Mouse (Mus musculus): ENCODE measurements at regions not wholly inside any gene's neighbourhood (a gene's known extent, or its start where the extent isn't known, plus 50 kb on each side); places are given as distances from the start of the nearest gene placed in this dataset.

DNA sequence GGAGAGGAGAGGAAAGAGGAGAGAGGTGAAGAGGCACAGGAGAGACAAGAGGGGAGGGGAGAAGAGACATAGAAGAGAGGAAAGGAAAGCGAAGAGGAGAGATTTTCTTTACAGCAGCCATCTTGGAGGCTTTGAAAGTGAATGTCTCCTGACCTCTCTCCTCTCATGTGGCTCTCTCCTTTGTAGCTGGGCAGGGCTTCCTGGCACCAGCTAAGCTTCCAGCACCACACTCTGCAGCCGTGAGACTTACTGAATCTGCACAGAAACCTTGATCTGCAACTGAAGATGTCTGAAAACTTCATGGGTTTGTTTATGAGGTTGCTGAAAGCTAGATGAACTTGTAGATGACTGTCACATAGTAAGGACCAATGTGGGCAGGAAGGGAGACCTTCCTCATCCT is 471.6 kb upstream of the 3110018I06Rik start:
- DNase-seq (ENCODE audit: low spot score in 2 of 2), result no peak

DNA sequence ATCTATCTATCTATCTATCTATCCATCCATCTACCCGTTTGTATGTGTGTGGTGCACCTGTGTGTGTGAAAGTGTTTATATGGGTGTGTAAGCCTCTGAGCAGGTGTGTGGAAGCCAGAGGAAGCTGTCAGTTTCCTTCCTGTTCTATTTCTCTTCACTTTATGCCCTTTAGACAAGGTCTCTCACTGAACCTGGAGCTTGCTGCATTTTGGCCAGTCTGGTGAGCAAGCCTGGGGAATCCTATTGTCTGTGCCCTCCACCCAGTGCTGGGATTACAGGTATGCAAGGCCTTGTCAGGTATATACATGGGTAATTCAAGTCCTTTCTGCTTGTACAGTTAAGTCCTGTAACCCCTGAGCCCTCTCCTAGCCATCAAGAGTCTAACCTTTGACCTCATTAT is 466.6 kb upstream of the 3110018I06Rik start:
- DNase-seq (ENCODE audit: low spot score in 2 of 2), result no peak

DNA sequence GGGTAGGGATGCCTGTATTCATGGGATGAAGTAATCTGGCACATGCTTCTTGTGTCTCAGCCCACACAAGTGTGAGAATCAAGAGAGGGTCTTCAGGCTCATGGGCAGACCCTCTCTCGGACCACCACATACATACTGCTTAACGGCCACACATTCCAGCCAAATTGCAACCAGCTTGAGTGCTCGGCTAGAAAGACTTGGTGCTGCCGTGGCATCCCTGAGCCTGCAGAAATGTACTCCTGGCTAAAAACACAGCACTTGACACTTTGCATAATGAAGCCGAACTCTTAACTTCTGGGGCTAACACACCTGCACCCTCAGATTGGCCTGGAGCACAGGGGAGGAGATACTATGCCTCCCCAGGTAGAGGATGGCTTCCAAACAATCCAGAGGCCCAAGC is 461.6 kb upstream of the 3110018I06Rik start:
- no peak for DNase-seq (ENCODE audit: low spot score in 2 of 2)

DNA sequence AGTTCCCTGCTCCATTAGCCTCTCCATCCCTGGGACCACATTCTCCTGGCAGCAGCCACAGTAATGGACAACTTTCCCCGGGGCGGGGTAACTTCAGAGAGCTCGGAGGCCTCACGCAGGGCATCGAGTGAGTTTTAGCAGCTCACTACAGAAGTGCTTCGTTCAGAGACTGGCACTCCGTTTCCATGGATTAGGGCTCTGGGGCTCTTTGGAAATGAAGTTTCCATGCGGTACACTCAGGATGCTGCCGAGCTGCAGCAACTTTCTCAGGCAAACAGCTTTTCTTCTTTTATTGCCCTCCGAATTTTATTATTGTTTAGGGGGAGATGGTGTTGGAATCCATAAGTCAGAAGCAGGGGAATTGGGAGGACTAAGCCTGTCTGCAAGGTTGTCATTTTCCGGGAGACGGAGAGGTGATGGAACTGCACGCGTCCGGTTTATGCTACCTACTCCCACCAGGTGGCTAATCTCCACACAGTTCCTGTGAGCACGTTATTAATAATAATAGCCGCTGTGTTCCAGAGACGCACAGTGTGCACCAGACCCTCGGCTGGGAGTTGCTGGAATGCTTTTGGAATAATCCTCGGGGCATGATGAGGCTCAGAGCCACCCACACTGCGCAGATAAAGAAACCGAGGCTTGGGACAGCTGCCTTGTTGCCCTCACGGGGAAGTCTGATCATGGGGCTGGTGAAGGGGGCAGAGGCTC is 460.4 kb upstream of the 3110018I06Rik start:
- no peak for DNase-seq (ENCODE audit: low spot score in 2 of 2)

DNA sequence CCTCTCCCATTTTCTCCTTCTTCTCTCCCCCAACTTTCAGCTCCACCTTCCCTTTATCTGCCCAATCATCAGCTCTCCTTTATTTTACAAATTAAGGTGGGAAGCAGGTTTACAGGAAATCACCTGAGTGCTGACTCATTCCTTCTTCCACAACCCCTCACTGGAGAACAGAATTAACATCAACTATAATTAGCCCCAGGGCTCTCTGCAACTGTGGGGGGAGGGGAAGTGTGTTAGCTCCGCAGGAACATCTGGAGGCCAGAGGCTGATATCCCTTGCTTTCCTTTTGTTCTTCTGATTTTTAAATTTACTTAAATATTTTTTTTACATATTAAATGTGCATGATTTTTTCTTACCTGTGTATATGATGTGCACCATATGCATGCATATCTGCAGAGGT is 459.4 kb upstream of the 3110018I06Rik start:
- no peak for DNase-seq (ENCODE audit: low spot score in 2 of 2)

DNA sequence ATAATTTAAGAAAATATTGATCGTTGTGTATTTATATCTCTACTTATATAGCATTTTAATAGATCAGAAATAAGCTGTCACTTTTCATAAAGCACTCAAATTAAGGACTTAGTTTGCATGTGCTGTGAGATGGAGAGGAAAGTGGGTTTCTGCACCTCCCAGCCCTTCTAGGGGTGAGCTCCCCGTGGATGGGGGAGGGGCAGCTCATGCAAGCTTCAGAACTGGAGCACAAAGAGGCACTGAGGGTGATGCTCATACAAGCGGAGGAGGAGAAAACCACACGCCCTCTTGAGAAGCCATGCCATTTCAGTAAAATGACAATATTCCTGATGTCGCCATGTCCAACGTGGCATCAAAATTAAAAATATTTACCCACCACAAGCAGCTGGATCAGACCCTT is 452.1 kb upstream of the 3110018I06Rik start:
- DNase-seq (ENCODE audit: low spot score in 2 of 2), result no peak

DNA sequence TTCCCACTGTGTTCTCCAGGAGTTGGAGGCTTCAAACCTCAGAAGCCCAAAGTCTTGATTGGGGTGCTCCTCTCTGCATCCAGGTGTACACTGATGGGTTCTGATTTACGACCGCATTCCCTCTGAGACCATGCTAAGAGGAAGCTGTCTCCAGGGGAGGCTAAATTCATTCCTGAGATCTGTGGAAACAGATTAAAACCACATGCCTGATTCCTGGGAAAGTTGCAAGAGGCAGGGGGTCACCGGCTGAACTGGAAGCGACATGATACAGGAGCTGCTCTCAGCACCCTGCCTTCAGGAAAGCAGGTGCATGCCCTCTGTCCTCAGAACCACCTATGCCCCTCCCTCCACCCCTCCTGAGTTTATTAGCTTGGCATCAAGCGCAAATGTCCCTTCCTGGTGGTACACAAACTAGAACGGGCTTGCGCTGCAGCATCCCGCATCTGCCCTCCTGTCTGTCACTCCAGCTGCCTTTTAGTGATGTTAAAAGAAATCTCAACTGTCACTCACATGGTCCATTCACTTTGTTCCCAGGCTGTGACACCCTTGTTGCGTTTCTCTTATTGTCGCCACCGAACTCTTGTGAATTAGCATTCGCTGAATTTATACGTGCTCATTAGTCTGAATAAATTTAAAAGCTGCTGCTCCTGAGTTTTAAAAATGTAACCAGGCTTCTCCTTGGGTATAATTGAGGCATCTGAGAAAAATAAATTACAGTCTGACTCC is 446.3 kb upstream of the 3110018I06Rik start:
- no peak for DNase-seq (ENCODE audit: low spot score in 2 of 2)

DNA sequence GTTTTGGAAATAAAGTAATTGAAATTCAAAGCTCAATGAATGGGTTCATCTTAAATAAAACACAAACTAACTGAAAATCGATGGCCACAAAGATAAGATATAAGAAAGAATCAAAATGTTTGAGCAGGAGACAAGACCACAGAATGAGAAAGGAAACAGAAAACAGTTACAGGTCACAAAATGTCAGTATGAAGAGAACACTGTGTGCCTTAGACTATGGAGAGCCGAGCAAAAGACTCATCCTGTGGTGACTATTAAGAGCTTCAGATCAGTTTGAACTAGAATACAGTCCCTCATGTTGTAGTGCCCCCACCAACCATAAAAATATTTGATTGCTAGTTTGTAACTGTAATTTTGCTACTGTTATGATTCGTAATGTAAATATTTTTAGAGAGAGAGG is 441.9 kb upstream of the 3110018I06Rik start:
- no peak for DNase-seq (ENCODE audit: low spot score in 2 of 2)

DNA sequence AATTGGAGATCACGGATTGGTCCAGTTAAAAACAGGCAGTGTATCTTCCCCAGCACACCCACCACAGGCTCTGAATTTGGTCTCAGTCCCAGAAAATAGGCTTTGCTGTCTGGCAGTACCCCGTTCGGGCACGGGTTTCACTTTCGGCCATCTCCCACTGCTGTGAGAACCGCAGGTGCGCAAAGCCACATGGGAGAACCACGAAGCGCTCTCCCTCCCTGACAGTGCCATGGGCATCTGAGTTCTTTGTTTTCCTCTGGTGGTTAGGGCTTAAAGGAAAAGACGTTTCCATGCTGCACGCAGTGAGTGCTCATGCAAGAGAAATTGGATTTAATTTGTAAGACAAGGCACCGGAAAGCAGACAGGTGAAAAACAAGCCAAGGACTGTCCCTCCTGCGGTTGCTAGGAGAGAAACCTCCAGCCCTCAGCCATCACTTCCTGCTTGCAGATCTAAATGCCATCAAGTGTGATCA is 441.3 kb upstream of the 3110018I06Rik start:
- no peak for DNase-seq (ENCODE audit: low spot score in 2 of 2)

DNA sequence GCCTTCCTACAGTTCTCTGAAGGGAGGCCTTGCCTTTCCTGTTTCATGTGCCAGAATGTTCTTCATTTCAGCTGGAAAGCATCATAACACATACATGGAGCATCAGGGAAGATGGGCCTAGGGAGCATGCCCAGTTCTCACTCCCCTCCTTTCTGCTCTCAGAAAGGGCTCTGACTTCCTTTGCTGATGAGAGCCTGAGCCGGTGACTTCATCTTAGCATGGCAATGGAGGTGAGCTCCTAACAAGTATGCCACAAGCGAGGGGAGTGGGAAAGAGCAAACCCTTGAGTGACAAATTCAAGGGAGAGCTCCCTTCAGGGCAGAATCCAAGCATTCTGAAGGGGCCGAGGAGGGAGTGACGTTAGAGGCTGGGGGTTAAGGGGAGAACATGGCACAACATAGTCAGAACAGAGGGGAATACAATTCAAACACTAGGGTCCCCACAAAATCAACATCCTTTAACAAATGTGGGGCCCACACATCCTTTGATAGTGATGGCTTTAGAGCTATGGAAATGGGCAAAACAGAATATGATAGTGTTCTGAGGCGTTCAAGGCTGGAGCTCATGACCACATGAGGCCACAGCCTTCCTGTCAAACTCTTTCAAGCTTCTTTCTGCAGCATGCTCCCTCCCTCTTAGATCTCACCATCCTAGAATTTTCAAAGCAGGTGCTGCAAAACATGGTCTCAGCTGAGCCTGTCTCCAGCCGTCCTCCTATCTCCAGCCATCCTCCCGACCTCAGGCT is 437.4 kb upstream of the 3110018I06Rik start:
- no peak for DNase-seq (ENCODE audit: low spot score in 2 of 2)

DNA sequence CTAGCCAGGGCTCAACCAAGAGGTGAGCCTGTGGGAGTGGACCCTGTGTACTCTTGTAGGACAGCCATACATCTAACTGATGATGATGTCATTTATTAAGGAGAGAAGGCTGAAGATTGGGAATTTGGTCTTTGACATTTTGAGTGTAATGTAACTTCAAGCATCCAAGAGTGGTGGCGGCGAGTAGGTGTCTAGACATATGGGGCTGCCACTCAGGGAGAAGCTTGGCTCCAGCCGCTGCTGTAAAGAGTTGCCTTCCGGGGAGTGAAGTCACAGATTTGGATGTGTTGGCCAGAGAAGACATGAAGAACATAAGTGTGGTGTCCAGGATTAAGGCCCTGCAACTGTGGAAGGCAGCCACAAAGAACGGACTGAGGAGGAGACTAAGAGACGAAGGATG is 436.3 kb upstream of the 3110018I06Rik start:
- no peak for DNase-seq (ENCODE audit: low spot score in 2 of 2)

DNA sequence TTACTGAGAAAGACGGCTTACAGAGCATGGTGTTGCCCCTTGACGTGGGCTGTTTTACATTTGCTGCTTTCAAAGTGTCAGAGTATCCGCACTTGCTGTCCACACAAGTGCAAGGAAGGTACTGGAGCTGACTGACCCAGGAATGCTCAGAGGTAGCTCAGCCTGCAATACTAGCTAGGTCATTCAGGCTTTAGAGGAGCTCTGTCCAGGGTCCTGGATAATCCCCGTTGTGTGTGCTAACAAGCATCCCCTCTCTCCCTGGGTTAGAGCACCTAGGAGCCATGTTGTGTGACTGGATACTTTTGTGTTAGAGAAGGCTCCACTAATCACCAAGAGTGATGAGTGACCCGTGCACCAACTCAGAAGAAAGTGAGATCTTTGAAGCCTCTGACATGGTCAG is 431.9 kb upstream of the 3110018I06Rik start:
- no peak for DNase-seq (ENCODE audit: low spot score in 2 of 2)

DNA sequence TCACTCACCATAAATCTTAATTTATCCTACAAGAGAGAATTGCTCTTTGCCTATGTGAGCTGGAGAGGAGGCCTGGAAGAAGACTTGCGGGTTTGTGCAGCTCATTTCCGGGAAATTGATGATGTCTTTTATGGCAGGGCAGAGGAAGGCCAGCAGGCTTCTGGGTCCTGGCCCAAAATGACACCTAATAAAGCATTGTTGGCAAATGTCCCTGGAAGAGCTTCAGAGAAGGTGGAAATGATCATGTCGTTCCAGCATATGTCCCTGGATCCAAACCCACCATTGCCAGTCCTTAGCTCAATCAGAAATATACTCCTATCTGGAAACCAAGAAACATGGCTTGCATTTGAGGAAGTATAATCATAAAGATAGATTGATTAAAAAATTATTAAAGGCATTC is 427.9 kb upstream of the 3110018I06Rik start:
- no peak for DNase-seq (ENCODE audit: low spot score in 2 of 2)

DNA sequence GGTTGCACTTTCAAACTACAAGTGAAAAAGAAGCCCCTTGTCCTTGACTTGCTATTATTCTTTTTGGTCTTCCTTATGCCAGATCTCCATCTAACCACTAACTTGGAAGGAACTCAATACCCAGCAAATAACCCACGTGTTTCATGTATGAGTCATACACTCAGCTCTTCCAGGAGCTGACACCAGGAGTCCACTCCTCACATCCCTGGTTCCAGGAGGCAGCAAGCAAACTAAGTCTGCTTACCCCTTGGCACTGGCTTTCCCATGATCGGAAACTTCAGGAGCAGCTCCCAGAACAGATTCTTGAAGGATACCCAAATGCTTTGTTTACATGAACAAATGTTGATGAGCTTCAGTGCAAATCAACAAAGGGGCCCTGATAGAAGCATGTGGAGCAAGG is 421.1 kb upstream of the 3110018I06Rik start:
- DNase-seq (ENCODE audit: low spot score in 2 of 2), result no peak

DNA sequence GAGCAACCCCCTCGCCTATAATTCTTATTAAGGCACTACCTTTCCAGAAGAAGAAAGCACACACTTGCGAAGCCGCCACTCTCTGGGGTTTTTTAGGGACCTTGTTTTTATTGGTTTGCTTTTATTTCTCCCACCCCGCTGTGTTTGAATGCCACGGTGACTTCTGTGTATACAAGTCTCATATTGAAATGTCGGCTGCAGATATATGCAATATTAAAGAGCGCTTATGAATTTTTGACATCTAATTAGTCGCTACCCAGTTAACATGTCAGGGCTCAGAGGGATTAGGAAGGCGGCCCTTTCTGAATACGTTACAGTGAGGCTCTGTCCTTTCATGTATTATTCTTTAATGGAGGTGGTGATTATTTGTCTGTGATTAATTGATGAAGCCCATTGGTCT is 405.9 kb upstream of the 3110018I06Rik start:
- no peak for DNase-seq (ENCODE audit: low spot score in 2 of 2)

DNA sequence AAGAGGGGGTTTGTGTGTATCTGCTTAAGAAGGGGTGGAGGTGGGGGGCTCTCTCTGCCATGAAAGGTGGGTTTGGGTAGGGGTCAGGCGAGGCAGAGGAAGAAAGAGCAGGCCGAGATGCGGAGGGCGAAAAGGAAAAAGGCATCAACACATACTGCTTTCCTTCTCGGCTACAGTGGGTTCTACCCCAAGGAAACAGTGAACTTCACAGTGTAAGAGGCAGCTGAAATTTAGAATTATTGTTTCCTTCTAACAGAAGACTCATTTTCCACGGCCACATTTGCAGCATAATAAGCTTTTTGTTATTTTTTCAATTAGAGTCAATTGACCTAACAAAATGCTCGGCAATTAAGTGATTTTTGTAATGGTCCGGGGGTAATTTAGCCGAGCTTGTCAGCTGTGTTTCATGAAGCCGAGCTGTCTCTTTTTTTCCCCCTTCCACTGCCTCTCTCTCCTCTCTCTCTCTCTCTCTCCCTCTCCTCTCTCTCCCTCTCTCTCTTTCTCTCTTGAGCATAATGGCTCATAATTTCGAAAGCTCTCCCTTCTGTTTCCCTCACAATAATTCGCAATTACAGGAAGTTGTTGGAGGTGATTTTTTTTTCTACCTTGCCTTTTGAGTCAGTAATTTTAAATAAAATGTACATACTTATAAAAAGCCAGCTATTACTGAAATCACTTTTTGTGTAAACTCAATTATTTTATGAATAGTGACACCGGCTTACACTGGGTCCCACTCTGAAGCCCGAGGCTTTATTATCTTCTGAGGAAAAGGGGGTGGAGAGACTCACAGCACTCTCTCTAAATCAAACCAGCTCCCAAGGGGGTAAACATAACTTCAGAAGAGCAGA is 403.1 kb upstream of the 3110018I06Rik start:
- no peak for DNase-seq (ENCODE audit: low spot score in 2 of 2)

DNA sequence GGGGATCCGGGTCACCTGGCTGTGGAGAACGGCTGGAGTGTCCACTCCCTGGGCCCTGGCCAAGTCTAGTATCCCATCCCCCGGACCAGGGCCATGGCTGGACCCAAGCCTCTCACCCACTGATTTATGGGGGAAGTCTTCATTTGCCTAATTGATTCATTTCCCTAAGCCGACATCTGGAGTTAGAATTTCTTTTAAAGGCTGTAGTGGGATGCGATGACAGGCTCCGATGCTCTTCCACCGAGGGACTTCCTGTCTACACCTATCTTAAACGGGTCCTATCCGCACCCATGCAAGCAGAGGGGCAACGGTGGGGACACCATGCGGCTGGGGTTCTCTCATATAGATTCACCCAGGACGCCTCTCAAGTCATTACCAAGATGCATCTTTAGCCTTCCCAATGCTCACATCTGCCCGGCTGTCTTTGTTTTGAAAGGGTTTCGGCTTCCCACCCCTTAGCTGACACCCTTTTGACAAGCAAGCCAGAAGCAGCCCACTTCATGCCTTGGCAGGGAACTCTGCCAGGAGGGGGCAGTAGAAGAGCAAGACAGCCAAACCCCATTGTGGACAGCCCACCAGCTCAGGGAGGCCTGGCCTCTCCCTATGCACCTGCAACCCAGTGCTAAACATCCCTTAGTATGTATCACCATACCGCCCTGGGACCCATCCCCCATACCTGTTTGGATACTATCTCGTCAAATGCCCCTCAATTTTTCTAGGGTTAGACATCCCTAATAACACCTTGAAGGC is 402.4 kb upstream of the 3110018I06Rik start:
- DNase-seq (ENCODE audit: low spot score in 2 of 2), result no peak

DNA sequence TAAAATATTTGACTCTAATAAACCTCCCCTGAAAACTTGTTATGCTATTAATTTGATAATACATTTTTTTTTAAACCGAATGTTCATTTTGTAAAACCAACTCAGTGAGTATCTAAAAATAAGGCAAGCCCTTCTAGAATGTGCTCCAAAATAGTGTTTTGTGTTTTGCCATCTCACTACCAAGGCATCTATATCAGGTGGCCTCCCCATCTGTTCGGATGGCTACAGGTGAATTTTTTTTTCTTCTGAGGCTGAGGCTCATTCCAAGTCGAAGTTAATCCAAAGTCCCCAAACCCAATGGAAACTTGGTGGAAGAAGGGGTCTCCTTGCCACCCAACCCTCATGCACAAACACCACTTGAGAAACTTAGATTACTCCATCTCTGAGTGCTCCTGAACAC is 396.3 kb upstream of the 3110018I06Rik start:
- DNase-seq (ENCODE audit: low spot score in 2 of 2), result no peak

DNA sequence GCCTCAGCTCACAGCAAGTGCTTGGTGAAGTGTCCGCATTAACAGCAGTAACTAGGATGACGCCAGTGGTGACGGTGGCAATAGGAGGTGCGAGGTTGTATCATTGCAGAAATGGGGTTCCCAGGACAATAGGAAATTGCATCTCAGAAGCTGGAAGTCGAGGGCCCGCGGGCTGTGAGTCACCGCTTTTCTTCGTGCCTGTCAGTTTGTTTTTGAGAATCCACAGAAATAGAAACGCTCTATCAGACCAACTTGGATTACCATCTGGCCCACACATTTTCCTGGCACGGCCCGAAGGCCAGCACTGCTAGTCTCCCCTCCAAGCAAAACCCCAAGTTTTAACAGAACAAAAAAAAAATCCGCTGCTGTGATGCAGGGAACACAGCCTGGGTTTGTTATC is 395.1 kb upstream of the 3110018I06Rik start:
- DNase-seq (ENCODE audit: low spot score in 2 of 2), result no peak

DNA sequence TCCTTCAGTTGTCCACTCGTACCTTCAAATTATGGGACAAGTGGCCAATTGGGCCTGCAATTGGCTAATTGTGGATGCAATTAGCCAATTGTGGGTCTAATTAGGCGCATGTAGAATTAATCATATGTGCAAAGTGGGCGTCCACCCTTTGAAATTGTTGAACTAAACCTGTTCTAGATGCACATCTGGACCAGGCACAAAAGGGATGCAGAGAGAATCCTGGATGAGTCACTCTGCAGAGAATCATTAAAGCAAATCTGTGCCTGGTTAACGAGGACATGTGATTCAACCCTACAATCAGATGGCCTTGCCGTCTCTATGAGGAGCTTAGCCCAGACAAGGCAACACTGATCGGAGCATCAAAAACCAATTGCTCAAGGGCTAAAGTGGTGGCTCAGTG is 393.0 kb upstream of the 3110018I06Rik start:
- DNase-seq (ENCODE audit: low spot score in 2 of 2), result no peak

DNA sequence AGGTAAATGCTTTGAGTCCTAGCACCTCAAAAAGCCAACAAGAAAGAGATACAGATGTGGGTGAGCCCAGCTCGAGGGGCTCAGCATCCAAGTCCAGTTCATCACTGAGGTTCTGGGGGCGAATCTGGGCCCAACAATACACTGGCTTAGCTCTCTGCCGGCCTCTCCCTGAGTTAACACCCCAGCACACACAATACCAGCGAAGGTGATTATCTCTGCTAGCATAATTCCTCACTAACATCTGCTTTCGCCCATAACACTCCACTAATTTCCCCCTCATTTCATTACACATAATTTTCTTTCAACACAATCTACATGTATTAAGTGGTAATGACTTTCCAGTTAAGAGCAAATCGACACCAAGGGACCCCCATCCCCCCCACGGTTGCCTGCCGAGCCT is 383.9 kb upstream of the 3110018I06Rik start:
- DNase-seq (ENCODE audit: low spot score in 2 of 2), result no peak

Measured in urinary bladder, postnatal 4 days (tissue).